Comparison of ENCODE assay signal across 26 mouse cellular contexts in genomic region chr10:88716986-88717755, GRCm38 (mm10). TPM values are rescaled to one million over a fixed set of nuclear protein-coding genes. Genes with fewer than 3 reads are reported as not detected.
DNase-seq lines count a peak whose midpoint lies in the region; ATAC-seq and TF ChIP-seq lines count a peak whose summit lies in the region.
"Had no signal": no experiment of that assay in that cellular context is flagged by ENCODE, and none has a peak within 500 bp of the region (broad histone marks: within the 10 kb centered on the region; RNA-seq: fewer than 3 reads in every experiment).

No protein-coding gene starts in this region.

- peak; percentile 24 for DNase-seq in heart, adult 11 months
- no peak for DNase-seq in heart, adult 8-10 months (ENCODE audit: low spot score)
- DNase-seq in midbrain, postnatal 0 days (ENCODE audit: low spot score) = no peak
- DNase-seq: adrenal gland, postnatal 36 days; cerebellum, adult 9-10 months; gastrocnemius, postnatal 25 days; heart, postnatal 4 days; kidney, postnatal 25 days; right cerebral cortex, postnatal 14 days; thymus, postnatal 14 days had no signal

- ATAC-seq in midbrain, postnatal 0 days (ENCODE audit: low FRiP score) = no peak
- no peak for ATAC-seq in midbrain, embryonic 15.5 days (replicated peaks)
- ATAC-seq in embryonic facial prominence, embryonic 15.5 days (ENCODE audit: insufficient number of reproducible peaks, low FRiP score, low TSS enrichment, low read depth) = 0 out of 2 replicates have a peak, but pooled peaks have one; percentile 24
- no peak for ATAC-seq in forebrain, embryonic 13.5 days
- no peak for ATAC-seq in erythroid progenitor cell, adult 5-6 weeks (replicated peaks; ENCODE audit: low FRiP score, poor library complexity, severe bottlenecking)
- no peak for ATAC-seq in megakaryocyte, adult 5-6 weeks (ENCODE audit: poor library complexity, severe bottlenecking)
- ATAC-seq: forebrain, embryonic 15.5 days; midbrain, embryonic 13.5 days had no signal

- H3K9ac ChIP-seq in midbrain, postnatal 0 days (replicated peaks; ENCODE audit: low read length, poor library complexity, severe bottlenecking) = no peak overlapping the region
- H3K9ac ChIP-seq in midbrain, embryonic 15.5 days = no peak overlapping the region
- H3K9ac ChIP-seq in embryonic facial prominence, embryonic 15.5 days = no peak overlapping the region
- H3K9ac ChIP-seq in forebrain, embryonic 13.5 days = no peak overlapping the region
- H3K9ac ChIP-seq: forebrain, embryonic 15.5 days; heart, embryonic 15.5 days; hindbrain, embryonic 14.5 days; midbrain, embryonic 13.5 days; neural tube, embryonic 12.5 days had no signal

- no peak overlapping the region for H3K27ac ChIP-seq in midbrain, postnatal 0 days (ENCODE audit: low read depth, low read length)
- no peak overlapping the region for H3K27ac ChIP-seq in midbrain, embryonic 15.5 days
- no peak overlapping the region for H3K27ac ChIP-seq in embryonic facial prominence, embryonic 15.5 days (replicated peaks)
- no peak overlapping the region for H3K27ac ChIP-seq in forebrain, embryonic 13.5 days
- H3K27ac ChIP-seq: forebrain, embryonic 15.5 days; heart, embryonic 15.5 days; hindbrain, embryonic 14.5 days; layer of hippocampus, adult 2 months; midbrain, embryonic 13.5 days; neural tube, embryonic 12.5 days had no signal

- H3K4me1 ChIP-seq in midbrain, postnatal 0 days (ENCODE audit: insufficient read depth, low read length) = no peaks in the 10 kb centered on the region
- H3K4me1 ChIP-seq in midbrain, embryonic 15.5 days = no peaks in the 10 kb centered on the region
- H3K4me1 ChIP-seq in embryonic facial prominence, embryonic 15.5 days = no peaks in the 10 kb centered on the region
- no peaks in the 10 kb centered on the region for H3K4me1 ChIP-seq in forebrain, embryonic 13.5 days
- H3K4me1 ChIP-seq: forebrain, embryonic 15.5 days; heart, embryonic 15.5 days; megakaryocyte, embryonic 14.5 days; midbrain, embryonic 13.5 days; neural tube, embryonic 12.5 days had no signal

- no peaks in the 10 kb centered on the region for H3K36me3 ChIP-seq in midbrain, postnatal 0 days (ENCODE audit: insufficient read depth, low read length)
- H3K36me3 ChIP-seq in midbrain, embryonic 15.5 days (replicated peaks) = no peaks in the 10 kb centered on the region
- H3K36me3 ChIP-seq in embryonic facial prominence, embryonic 15.5 days = no peaks in the 10 kb centered on the region
- H3K36me3 ChIP-seq in forebrain, embryonic 13.5 days (ENCODE audit: poor library complexity, severe bottlenecking) = no peaks in the 10 kb centered on the region
- H3K36me3 ChIP-seq: forebrain, embryonic 15.5 days; heart, embryonic 15.5 days; midbrain, embryonic 13.5 days; neural tube, embryonic 12.5 days had no signal

- peak; percentile 26; the same call in 1 of the 2 replicates for TF ChIP-seq CTCF in midbrain, postnatal 0 days (IDR thresholded peaks at IDR 0.05)

- H3K4me3 ChIP-seq in midbrain, postnatal 0 days (ENCODE audit: low read depth, low read length) = no peak overlapping the region
- H3K4me3 ChIP-seq in midbrain, embryonic 15.5 days = no peak overlapping the region
- H3K4me3 ChIP-seq in embryonic facial prominence, embryonic 15.5 days (replicated peaks) = no peak overlapping the region
- no peak overlapping the region for H3K4me3 ChIP-seq in forebrain, embryonic 13.5 days
- H3K4me3 ChIP-seq: erythroblast, embryonic 14.5 days; forebrain, embryonic 15.5 days; heart, embryonic 15.5 days; layer of hippocampus, adult 2 months; megakaryocyte, embryonic 14.5 days; midbrain, embryonic 13.5 days; neural tube, embryonic 12.5 days had no signal

- H3K4me2 ChIP-seq in midbrain, postnatal 0 days (ENCODE audit: low read depth, low read length, poor library complexity, severe bottlenecking) = no peak overlapping the region
- no peak overlapping the region for H3K4me2 ChIP-seq in midbrain, embryonic 15.5 days
- no peak overlapping the region for H3K4me2 ChIP-seq in embryonic facial prominence, embryonic 15.5 days (replicated peaks)
- no peak overlapping the region for H3K4me2 ChIP-seq in forebrain, embryonic 13.5 days
- H3K4me2 ChIP-seq: forebrain, embryonic 15.5 days; heart, embryonic 15.5 days; hindbrain, embryonic 14.5 days; midbrain, embryonic 13.5 days; neural tube, embryonic 12.5 days had no signal

- 64% methylated on average over 13 of the region's 13 CpGs for WGBS in midbrain, postnatal 0 days
- WGBS in midbrain, embryonic 15.5 days = 60% methylated on average over 13 of the region's 13 CpGs
- 46% methylated on average over 13 of the region's 13 CpGs for WGBS in embryonic facial prominence, embryonic 15.5 days
- WGBS in forebrain, embryonic 13.5 days = 57% methylated on average over 13 of the region's 13 CpGs

- H3K27me3 ChIP-seq in midbrain, postnatal 0 days (ENCODE audit: insufficient read depth, low read length) = no peaks in the 10 kb centered on the region
- H3K27me3 ChIP-seq in midbrain, embryonic 15.5 days (replicated peaks) = no peaks in the 10 kb centered on the region
- H3K27me3 ChIP-seq in embryonic facial prominence, embryonic 15.5 days = no peaks in the 10 kb centered on the region
- H3K27me3 ChIP-seq in forebrain, embryonic 13.5 days = no peaks in the 10 kb centered on the region
- H3K27me3 ChIP-seq: forebrain, embryonic 15.5 days; heart, embryonic 15.5 days; midbrain, embryonic 13.5 days; neural tube, embryonic 12.5 days had no signal

- H3K9me3 ChIP-seq in midbrain, postnatal 0 days (ENCODE audit: low read length) = no peaks in the 10 kb centered on the region
- no peaks in the 10 kb centered on the region for H3K9me3 ChIP-seq in midbrain, embryonic 15.5 days
- H3K9me3 ChIP-seq in embryonic facial prominence, embryonic 15.5 days (replicated peaks) = no peaks in the 10 kb centered on the region
- no peaks in the 10 kb centered on the region for H3K9me3 ChIP-seq in forebrain, embryonic 13.5 days (replicated peaks)
- H3K9me3 ChIP-seq: forebrain, embryonic 15.5 days; heart, embryonic 15.5 days; midbrain, embryonic 13.5 days; neural tube, embryonic 12.5 days had no signal

RNA-seq across cellular contexts. Expression of gene Arl1, which starts 13.5 kb away (rescaled TPM):
- 10 to 100 TPM; 81.8 to 94.7 (median 91.7) TPM for total RNA-seq in heart, adult 8-10 months (2022)
- 81.4 and 86.1 TPM in 2 replicates for total RNA-seq in midbrain, postnatal 0 days (2014; rRNA removed)
- polyA plus RNA-seq in midbrain, postnatal 0 days (2015; fragmentation: Nextera tagmentation; extraction: Ambion mirVana) = 169 and 174 TPM in 2 replicates
- polyA plus RNA-seq in midbrain, embryonic 15.5 days (2015; fragmentation: Nextera tagmentation; extraction: Ambion mirVana) = 147 and 148 TPM in 2 replicates
- polyA plus RNA-seq in embryonic facial prominence, embryonic 15.5 days (2015; fragmentation: Nextera tagmentation; extraction: Ambion mirVana) = 210 and 225 TPM in 2 replicates
- polyA plus RNA-seq in forebrain, embryonic 13.5 days (2015; fragmentation: Nextera tagmentation; extraction: Ambion mirVana) = 143 and 144 TPM in 2 replicates
- total RNA-seq in erythroid progenitor cell, adult 5-6 weeks (2015; ENCODE audit: low replicate concordance) = 19.3 and 24.9 TPM in 2 replicates
- total RNA-seq in erythroid progenitor cell, adult 5-6 weeks (2017; ENCODE audit: low replicate concordance) = 11.6 and 16.9 TPM in 2 replicates
- 76.8 and 80.8 TPM in 2 replicates for total RNA-seq in megakaryocyte, adult 5-6 weeks (2015)
- 72.0 and 81.6 TPM in 2 replicates for total RNA-seq in megakaryocyte, adult 5-6 weeks (2017)

RNA-seq across cellular contexts. Expression of gene Spic, which starts 32.4 kb away (rescaled TPM):
- under 1 TPM in 1 of 4 experiments, not detected in 3; 0.34 TPM for total RNA-seq in heart, adult 8-10 months (2022)
- total RNA-seq in midbrain, postnatal 0 days (2014; rRNA removed) = 0.28 TPM in 1 of 2 replicates, not detected in the other
- not detected in 2 replicates for polyA plus RNA-seq in midbrain, postnatal 0 days (2015; fragmentation: Nextera tagmentation; extraction: Ambion mirVana)
- polyA plus RNA-seq in midbrain, embryonic 15.5 days (2015; fragmentation: Nextera tagmentation; extraction: Ambion mirVana) = not detected in 2 replicates
- 0.18 and 0.20 TPM in 2 replicates for polyA plus RNA-seq in embryonic facial prominence, embryonic 15.5 days (2015; fragmentation: Nextera tagmentation; extraction: Ambion mirVana)
- not detected in 2 replicates for polyA plus RNA-seq in forebrain, embryonic 13.5 days (2015; fragmentation: Nextera tagmentation; extraction: Ambion mirVana)
- total RNA-seq in erythroid progenitor cell, adult 5-6 weeks (2015; ENCODE audit: low replicate concordance) = 8.8 and 17.7 TPM in 2 replicates
- total RNA-seq in erythroid progenitor cell, adult 5-6 weeks (2017; ENCODE audit: low replicate concordance) = 9.1 and 17.9 TPM in 2 replicates
- 0.14 and 0.36 TPM in 2 replicates for total RNA-seq in megakaryocyte, adult 5-6 weeks (2015)
- total RNA-seq in megakaryocyte, adult 5-6 weeks (2017) = 0.29 and 1.7 TPM in 2 replicates
- total RNA-seq: gastrocnemius, postnatal 25 days; heart, postnatal 4 days; layer of hippocampus, adult 2 months; layer of hippocampus, postnatal 25 days; MEL had no signal
- polyA plus RNA-seq: forebrain, embryonic 15.5 days; limb, embryonic 11.5 days; midbrain, embryonic 13.5 days; neural tube, embryonic 12.5 days had no signal
